Mouse (Mus musculus) kidney, adult 2 months (tissue): ENCODE measurements around the gene E130308A19Rik. TPM values are rescaled to one million over a fixed set of nuclear protein-coding genes. Genes with fewer than 3 reads are reported as not detected.

ENCODE experiments used
- DNase-seq: peaks from one replicate; pipeline ENCODE4 v3.0.0; 2021
- H3K27ac ChIP-seq: fragments of 200-500 bp; 2 replicates; pipeline ENCODE4 v1.5.1; 2012; ENCODE audit warnings: low read depth, low read length, control low read depth, inconsistent platforms; ENCODE audit not compliant: insufficient read depth
- H3K27me3 ChIP-seq: fragments of 200-500 bp; replicated peaks from 2 replicates; pipeline ENCODE4 v1.6.1; 2012; ENCODE audit warnings: mild to moderate bottlenecking, moderate library complexity, low read length, inconsistent platforms; ENCODE audit not compliant: control insufficient read depth, insufficient read depth
- H3K36me3 ChIP-seq: fragments of 200-500 bp; 2 replicates; pipeline ENCODE4 v1.6.1; 2012; ENCODE audit warnings: mild to moderate bottlenecking, moderate library complexity, low read length, inconsistent platforms; ENCODE audit not compliant: control insufficient read depth, insufficient read depth
- H3K4me1 ChIP-seq: fragments of 200-500 bp; 2 replicates; pipeline ENCODE4 v1.6.1; 2011; ENCODE audit warnings: low read length; ENCODE audit not compliant: control insufficient read depth, insufficient read depth
- H3K4me3 ChIP-seq: fragments of 200-500 bp; 2 replicates; pipeline ENCODE4 v1.5.1; 2011; ENCODE audit warnings: mild to moderate bottlenecking, low read depth, low read length, control low read depth; ENCODE audit not compliant: insufficient read depth
- CTCF ChIP-seq: fragments of 200-500 bp; conservative IDR thresholded peaks from 2 replicates; pipeline ENCODE4 v1.5.1; 2011; ENCODE audit warnings: low read depth, mild to moderate bottlenecking, control low read depth, low read length, moderate library complexity, mixed read lengths; ENCODE audit not compliant: insufficient read depth, insufficient read length
- POLR2A ChIP-seq: fragments of 200-500 bp; IDR thresholded peaks from one replicate; pipeline ENCODE4 v1.6.1; 2011; ENCODE audit warnings: low read depth, low read length, control low read depth
- WGBS: fragments of 180-500 bp; shearing (Covaris S2); methylation state at CpG from one replicate; pipeline ENCODE4 v1.1.7; 2018; 5-methylcytosine and 5-hydroxymethylcytosine counted together
- polyA plus RNA-seq: library from polyadenylated mRNA; depleted of rRNA; stranded (reverse); fragments of >200 nt; gene quantifications from 2 replicates; pipeline ENCODE4 v1.2.3, GENCODE M21; 2012

E130308A19Rik gene
- polyA plus RNA-seq, 1 experiment = 9.6 TPM

DNA sequence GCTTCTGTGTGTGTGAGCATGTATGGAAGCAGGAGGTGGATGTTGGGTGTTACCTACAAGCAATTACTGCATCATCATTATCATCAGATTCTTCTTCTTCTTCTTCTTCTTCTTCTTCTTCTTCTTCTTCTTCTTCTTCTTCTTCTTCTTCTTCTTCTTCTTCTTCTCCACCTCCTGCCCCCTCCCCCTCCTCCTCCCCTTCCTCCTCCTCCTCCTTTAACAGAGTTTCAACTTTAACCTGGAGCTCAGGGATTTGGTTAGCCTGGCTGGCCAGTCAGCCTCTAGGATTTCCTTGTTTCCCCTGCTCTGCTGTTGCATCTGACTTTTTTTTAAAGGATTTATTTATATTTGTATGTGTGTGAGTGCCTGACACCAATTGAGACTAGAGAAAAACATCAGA lies 175.5 kb downstream of the E130308A19Rik start, which contains the start of gene Inip:
Gene Inip (minus strand): TSS at position 101 of the 400 bp plus-strand sequence.
- Histone ChIP-seq H3K27ac (no peak within 1 kb of the TSS), H3K4me3 (no peak within 1 kb of the TSS), H3K36me3 (no peaks in the 10 kb centered on the region), H3K27me3 (no peaks in the 10 kb centered on the region), H3K4me1 (peaks cover 4% of the 10 kb centered on the region; the same call in 1 of the 2 replicates)
- TF ChIP-seq POLR2A (no peak), CTCF (no peak)
- no peak for DNase-seq

DNA sequence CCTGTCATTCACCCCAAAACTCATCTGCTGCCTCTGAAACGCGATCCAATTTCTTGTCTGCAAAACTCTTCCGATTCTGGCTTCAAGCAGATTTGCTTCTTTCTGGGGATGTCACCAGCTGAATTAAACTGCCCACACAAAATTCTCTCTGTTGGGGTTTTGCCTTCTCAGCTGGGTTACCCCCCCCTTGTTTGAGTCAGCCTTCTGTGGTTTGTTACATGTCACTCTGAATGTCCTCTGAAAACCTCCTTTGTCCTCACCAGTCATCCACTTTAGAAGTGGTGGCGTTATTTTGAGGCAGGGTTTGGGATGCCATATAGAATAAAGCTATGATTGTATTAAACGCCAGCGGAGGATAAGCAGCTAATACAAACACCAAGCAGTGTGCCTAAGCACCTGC lies 176.1 kb downstream of the E130308A19Rik start:
- no peak for DNase-seq
- TF ChIP-seq CTCF (no peak), POLR2A (no peak)
- no peaks in the 10 kb centered on the region for H3K36me3 ChIP-seq
- peaks cover 4% of the 10 kb centered on the region; the same call in 1 of the 2 replicates for H3K4me1 ChIP-seq
- H3K4me3 ChIP-seq = no peak overlapping the region
- H3K27me3 ChIP-seq = no peaks in the 10 kb centered on the region
- 89% methylated on average over 6 of the region's 6 CpGs for WGBS
- no peak overlapping the region for H3K27ac ChIP-seq

DNA sequence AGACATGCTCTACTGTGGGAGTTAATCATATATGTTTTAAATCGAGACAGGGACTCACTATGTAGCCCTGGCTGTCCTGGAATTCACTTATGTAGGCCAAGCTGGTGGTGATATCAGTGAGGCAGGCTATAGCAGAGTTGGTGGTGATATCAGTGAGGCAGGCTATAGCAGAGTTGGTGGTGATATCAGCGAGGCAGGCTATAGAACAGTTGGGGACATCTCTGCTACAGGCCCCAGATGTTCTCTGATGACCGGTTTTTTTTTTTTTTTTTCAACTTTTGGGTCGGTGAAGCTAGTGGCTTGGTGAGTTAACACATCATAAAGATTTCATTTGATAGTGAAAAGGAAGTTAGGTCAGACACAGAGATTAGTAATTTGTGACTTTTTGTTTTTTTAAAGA lies 176.8 kb downstream of the E130308A19Rik start:
- Histone ChIP-seq H3K4me1 (peaks cover 4% of the 10 kb centered on the region; the same call in 1 of the 2 replicates), H3K36me3 (no peaks in the 10 kb centered on the region), H3K4me3 (no peak overlapping the region), H3K27me3 (no peaks in the 10 kb centered on the region), H3K27ac (no peak overlapping the region)
- WGBS = 71% methylated on average over 4 of the region's 4 CpGs
- TF ChIP-seq CTCF (no peak), POLR2A (no peak)
- no peak for DNase-seq

DNA sequence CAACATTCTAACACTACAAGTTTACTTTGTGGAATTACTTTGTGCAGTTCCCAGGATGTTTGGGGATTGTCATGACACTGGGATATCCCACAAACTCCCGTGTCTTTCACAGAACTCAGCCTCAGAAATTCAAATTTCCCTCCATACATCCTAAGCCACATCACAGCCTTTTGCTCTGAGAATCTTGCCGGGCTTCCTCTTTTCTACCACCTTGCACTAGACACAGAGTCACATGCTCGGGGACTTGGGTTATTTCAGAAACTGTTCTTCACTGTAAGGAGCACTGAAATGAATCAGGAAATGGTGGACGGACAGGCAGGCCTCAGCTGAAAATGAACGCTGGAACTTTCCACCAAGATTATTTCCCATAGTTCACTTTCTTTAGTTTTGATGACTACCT lies 177.3 kb downstream of the E130308A19Rik start:
- no peak for TF ChIP-seq CTCF
- TF ChIP-seq POLR2A = no peak
- 84% methylated on average over 5 of the region's 5 CpGs for WGBS
- no peak for DNase-seq
- Histone ChIP-seq H3K4me1 (peaks cover 4% of the 10 kb centered on the region; the same call in 1 of the 2 replicates), H3K4me3 (no peak overlapping the region), H3K27me3 (no peaks in the 10 kb centered on the region), H3K27ac (no peak overlapping the region), H3K36me3 (no peaks in the 10 kb centered on the region)

DNA sequence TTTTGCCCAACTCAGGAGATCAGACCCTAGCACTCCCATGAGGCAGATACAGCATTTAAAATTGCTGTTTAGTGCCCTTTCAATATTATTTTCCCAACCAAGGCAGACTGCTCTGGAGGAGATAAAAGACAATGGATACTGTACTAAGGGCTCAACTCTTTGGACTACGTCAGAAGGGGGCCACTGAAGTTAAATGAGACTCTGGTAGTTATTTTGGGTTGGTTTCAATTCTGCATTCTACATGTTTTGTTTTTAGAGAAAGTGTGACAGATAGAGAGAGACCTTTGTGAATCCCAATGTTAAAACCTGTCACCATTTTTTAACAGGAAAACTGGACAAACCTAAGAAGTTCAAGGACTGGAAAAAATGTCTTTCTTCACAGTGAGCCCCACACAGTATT lies 178.7 kb downstream of the E130308A19Rik start:
- no peak for TF ChIP-seq CTCF
- TF ChIP-seq POLR2A = no peak
- no peak overlapping the region; the same call in 1 of the 2 replicates for H3K4me3 ChIP-seq

DNA sequence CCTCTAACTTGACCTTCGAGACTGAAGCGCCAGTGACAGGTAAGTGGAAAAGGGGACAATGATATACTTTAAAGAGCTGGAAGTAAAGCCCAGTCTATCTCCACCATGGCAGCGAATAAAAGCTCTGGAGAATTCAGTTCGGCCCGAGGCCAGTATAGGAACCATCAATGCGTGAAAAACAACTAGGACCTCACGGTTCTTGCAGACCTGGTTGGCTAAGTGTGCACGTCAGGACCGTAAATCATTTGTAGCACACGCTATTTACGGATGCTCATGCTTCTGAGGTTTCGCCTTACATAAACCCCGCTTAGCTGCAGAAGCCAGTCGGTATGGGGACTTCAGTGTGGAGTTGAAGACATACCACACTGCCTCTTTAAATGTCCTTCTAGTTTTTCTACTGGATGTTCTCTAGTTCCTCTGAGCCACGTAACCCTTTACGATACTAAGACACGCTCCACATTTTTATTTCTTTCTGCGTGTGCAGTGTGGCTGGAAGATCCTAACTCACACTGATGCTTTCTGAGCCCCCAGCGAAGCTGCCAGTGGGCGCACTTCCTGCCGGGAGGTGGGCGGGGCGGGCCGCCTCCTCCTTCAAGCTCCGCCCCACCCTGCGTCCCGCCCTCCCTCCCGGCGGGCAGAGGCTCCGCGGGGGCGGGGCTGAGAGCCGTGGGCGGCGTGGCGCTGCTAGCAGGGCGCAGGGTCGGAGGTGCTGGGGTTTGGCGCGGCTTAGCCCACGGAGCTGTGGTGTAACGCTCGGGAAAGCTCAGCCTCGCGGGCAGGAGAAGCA lies 179.4 kb downstream of the E130308A19Rik start, which contains the start of gene Snx30:
Gene Snx30 (plus strand): TSS at position 660 of the 787 bp plus-strand sequence.
- WGBS = 2% methylated on average over 45 of the region's 45 CpGs
- Histone ChIP-seq H3K36me3 (no peaks in the 10 kb centered on the region), H3K4me3 (peak within 1 kb of the TSS; percentile 91), H3K27me3 (no peaks in the 10 kb centered on the region), H3K27ac (peak within 1 kb of the TSS; percentile 71), H3K4me1 (peaks cover 4% of the 10 kb centered on the region; the same call in 1 of the 2 replicates)
- TF ChIP-seq POLR2A = peak; percentile 39
- no peak for TF ChIP-seq CTCF
- peak; percentile 94 for DNase-seq

More for the DNA sequence above, 178.7 kb downstream of the E130308A19Rik start:
- no peak for DNase-seq
- 89% methylated on average over 1 of the region's 1 CpGs for WGBS
- H3K27ac ChIP-seq = no peak overlapping the region; the same call in 1 of the 2 replicates
- no peaks in the 10 kb centered on the region for H3K36me3 ChIP-seq
- peaks cover 4% of the 10 kb centered on the region; the same call in 1 of the 2 replicates for H3K4me1 ChIP-seq
- no peaks in the 10 kb centered on the region for H3K27me3 ChIP-seq

DNA sequence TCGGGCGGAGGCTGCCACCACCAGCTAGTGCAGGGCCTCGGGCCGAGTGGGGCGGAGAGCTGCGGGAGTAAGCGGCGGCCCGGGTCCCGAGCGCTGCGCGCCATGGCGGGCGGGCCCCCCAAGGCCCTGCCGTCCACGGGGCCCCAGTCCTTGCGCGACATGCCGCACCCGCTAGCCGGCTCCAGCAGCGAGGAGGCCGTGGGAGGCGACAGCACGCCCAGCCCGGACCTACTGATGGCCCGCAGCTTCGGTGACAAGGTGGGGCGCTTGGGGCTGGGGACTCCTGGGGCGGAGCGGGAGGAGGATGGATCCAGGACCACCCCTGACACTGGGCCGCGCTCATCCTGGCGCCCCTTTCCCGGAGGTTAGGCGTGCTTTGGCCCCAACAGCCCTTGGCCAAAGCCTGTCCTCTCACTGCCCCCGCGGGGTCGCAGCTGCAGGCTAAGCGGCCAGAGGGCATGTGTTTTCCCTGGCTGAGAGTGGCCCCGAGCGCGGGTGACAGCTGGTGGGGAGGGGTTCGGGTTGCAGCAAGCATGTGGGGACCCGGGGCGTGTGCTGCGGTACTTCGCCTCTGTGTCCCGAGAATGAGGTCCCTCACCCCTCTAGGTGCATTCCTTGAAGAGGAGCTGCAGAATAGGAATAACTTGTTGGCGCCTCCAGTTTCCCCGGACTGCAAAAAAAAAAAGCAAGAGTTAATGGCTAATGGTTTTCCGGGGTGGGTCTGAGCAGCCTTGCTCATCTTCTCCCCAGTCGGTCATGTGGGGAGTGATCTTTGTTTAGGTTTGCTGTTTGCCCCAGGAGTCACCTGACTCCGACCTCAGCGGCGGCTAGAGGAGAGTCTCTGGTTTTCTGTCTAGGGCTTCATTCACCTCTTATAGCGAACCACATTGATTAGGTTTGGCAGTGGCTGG lies 180.2 kb downstream of the E130308A19Rik start:
- peak; percentile 88 for DNase-seq
- 1% methylated on average over 58 of the region's 58 CpGs for WGBS
- Histone ChIP-seq H3K4me1 (peaks cover 4% of the 10 kb centered on the region; the same call in 1 of the 2 replicates), H3K4me3 (peak overlapping the region; percentile 91), H3K27me3 (no peaks in the 10 kb centered on the region), H3K36me3 (no peaks in the 10 kb centered on the region), H3K27ac (peak overlapping the region; percentile 71)
- TF ChIP-seq CTCF = no peak
- no peak for TF ChIP-seq POLR2A
